Mouse (Mus musculus) neural tube, embryonic 11.5 days (tissue): ENCODE results near the gene Efs. TPM values are rescaled to one million over a fixed set of nuclear protein-coding genes. Genes with fewer than 3 reads are reported as not detected.

Source experiments
- ATAC-seq: fragments of 200-750 bp; cut with Nextera tagmentation; 2 replicates; pipeline ENCODE4 v1.8.0; 2017; ENCODE audit warnings: moderate number of reproducible peaks, mild to moderate bottlenecking, moderate TSS enrichment, moderate library complexity; ENCODE audit not compliant: insufficient read depth, low FRiP score, low TSS enrichment
- DNase-seq: peaks from one replicate; pipeline ENCODE4 v3.0.0-alpha.2; 2015; ENCODE audit warnings: low spot score
- H3K27ac ChIP-seq: fragments of 300-500 bp; sonication (generic); 2 replicates; pipeline ENCODE4 v1.5.1; 2014; ENCODE audit warnings: low read depth, mild to moderate bottlenecking, low read length
- H3K27me3 ChIP-seq: fragments of 300-500 bp; sonication (generic); 2 replicates; pipeline ENCODE4 v1.6.1; 2014; ENCODE audit warnings: mild to moderate bottlenecking, low read length, mixed read lengths; ENCODE audit not compliant: control insufficient read depth, insufficient read depth
- H3K36me3 ChIP-seq: fragments of 300-500 bp; sonication (generic); 2 replicates; pipeline ENCODE4 v1.6.1; 2014; ENCODE audit warnings: mild to moderate bottlenecking, low read length, moderate library complexity, mixed read lengths; ENCODE audit not compliant: control insufficient read depth, insufficient read depth
- H3K4me1 ChIP-seq: fragments of 300-500 bp; sonication (generic); 2 replicates; pipeline ENCODE4 v1.6.1; 2014; ENCODE audit warnings: low read length, mixed read lengths; ENCODE audit not compliant: control insufficient read depth, insufficient read depth
- H3K4me2 ChIP-seq: fragments of 300-500 bp; sonication (generic); 2 replicates; pipeline ENCODE4 v1.6.1; 2014; ENCODE audit warnings: low read depth, mild to moderate bottlenecking, moderate library complexity
- H3K4me3 ChIP-seq: fragments of 300-500 bp; sonication (generic); 2 replicates; pipeline ENCODE4 v1.5.1; 2014; ENCODE audit warnings: low read depth, low read length
- H3K9ac ChIP-seq: fragments of 300-500 bp; sonication (generic); 2 replicates; pipeline ENCODE4 v1.6.1; 2014; ENCODE audit warnings: mild to moderate bottlenecking, low read length
- H3K9me3 ChIP-seq: fragments of 300-500 bp; sonication (generic); 2 replicates; pipeline ENCODE4 v1.6.1; 2016; ENCODE audit warnings: low read length; ENCODE audit not compliant: control insufficient read depth
- WGBS: fragments of 180-500 bp; shearing (Covaris S2); extraction: QIAGEN DNeasy Blood & Tissue Kit; methylation state at CpG from one replicate; pipeline ENCODE4 v1.1.7; 2014; 5-methylcytosine and 5-hydroxymethylcytosine counted together
- microRNA counts: library from miRNA; unstranded; fragments of <30 nt; microRNA quantifications from one replicate; lab custom pipeline; 2015
- microRNA-seq: library from miRNA; unstranded; fragments of <30 nt; microRNA quantifications from one replicate; pipeline ENCODE4, GENCODE M21; 2016
- polyA plus RNA-seq: library from polyadenylated mRNA; unstranded; fragments of >200 nt; fragmentation: Nextera tagmentation; extraction: Ambion mirVana; gene quantifications from 2 replicates; pipeline ENCODE4 v1.2.1, GENCODE M21; 2014

The Efs gene
- polyA plus RNA-seq, 1 experiment from 2014 or later, result 29.1 TPM

DNA sequence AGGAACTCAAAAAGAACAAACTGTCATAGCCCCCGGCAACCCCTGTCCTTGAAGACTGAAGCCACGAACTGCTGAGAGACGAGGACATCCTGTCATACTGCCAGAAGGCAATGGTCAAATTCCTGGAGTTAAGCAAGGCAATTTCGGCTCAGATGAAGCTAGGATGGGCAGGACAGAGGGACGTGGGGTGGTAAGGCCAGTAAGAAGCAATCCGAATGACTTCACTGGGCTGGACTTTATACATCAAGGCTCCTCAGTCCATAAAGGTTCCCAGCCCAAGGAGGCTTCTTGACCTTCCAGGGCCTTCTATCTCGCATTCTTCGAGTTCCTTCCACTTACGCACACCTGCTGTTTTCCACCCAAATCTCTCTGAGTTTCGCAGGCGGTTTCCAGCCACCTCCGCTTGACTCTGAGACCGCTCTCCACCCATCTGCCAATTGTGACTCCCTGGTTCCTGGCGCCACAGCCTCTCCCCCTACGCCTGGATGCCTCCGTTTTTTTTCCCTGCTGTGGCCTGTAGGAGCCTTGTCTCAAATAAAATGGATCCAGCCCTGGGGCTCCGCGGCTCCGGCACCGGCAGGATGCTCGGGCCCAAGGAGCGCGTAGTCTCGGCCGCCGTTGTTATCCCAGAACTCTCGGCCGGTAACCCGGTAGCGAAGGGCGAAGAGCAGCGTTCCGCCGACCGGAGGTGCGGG lies 49.9 kb downstream of the Efs start:
- 0 out of 2 replicates have a peak, but pooled peaks cover 6% of the 10 kb centered on the region for H3K4me1 ChIP-seq
- ATAC-seq, result peak; percentile 61
- peak overlapping the region; percentile 67 for H3K27ac ChIP-seq
- 3% methylated on average over 36 of the region's 36 CpGs for WGBS
- H3K9ac ChIP-seq, result peak overlapping the region; percentile 61
- peak overlapping the region; percentile 67 for H3K4me3 ChIP-seq
- peak overlapping the region; percentile 99 for H3K4me2 ChIP-seq
- no peak for DNase-seq
- H3K9me3 ChIP-seq, result no peaks in the 10 kb centered on the region
- H3K36me3 ChIP-seq, result no peaks in the 10 kb centered on the region
- H3K27me3 ChIP-seq, result no peaks in the 10 kb centered on the region

DNA sequence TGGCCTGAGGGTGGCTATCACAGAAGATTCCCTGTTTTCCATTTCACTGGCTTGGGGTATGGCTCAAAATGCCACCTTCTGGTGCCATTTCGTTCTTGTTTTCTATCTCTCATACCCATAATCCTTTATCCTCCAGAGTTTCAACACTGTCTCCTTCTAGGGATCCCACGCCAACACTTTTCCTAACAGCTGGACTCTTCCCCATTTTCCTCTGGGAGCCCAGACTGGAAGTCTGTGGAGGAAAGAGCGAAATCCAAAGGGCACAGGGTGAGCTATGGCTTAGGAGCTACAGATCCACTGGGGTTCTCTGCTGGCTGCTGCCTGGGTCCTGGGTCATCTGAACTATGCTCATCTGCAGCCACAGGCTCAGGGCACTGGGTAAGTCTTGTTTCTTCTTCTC lies 51.8 kb downstream of the Efs start:
- no peaks in the 10 kb centered on the region for H3K36me3 ChIP-seq
- no peaks in the 10 kb centered on the region for H3K9me3 ChIP-seq
- no peak overlapping the region for H3K27ac ChIP-seq
- 91% methylated on average over 3 of the region's 3 CpGs for WGBS
- no peak overlapping the region for H3K9ac ChIP-seq
- ATAC-seq (no peak), DNase-seq (no peak)
- H3K4me1 ChIP-seq, result 0 out of 2 replicates have a peak, but pooled peaks cover 6% of the 10 kb centered on the region
- no peaks in the 10 kb centered on the region for H3K27me3 ChIP-seq
- no peak overlapping the region for H3K4me2 ChIP-seq
- no peak overlapping the region for H3K4me3 ChIP-seq

DNA sequence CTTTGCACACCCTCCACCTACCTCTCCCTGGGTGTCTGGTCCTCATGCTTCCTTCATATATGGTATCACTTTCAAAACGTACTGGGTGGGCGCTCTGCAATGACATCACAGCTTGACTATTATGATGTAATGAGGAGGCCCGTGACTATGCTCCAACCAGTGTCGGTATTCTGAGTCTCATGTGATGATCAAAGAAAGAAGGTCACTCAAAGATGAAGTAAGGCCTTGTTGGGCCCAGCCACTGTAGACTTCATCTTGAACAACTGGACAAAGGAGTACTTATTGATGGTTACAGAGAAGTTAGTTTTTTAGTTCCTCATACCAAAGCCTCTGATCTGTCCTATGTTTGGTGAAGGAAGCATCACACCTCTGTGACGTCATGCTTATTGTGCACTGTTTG lies 55.1 kb downstream of the Efs start, which contains the start of gene Homez:
Gene Homez, minus strand, starts transcription at position 101 of the 400 bp plus-strand sequence.
- Histone ChIP-seq H3K36me3 (no peaks in the 10 kb centered on the region), H3K9me3 (no peaks in the 10 kb centered on the region), H3K4me1 (no peaks in the 10 kb centered on the region), H3K9ac (no peak within 1 kb of the TSS), H3K4me3 (no peak within 1 kb of the TSS), H3K27ac (no peak within 1 kb of the TSS), H3K4me2 (no peak within 1 kb of the TSS), H3K27me3 (no peaks in the 10 kb centered on the region)
- ATAC-seq (no peak), DNase-seq (no peak)
- WGBS, result 87% methylated on average over 5 of the region's 5 CpGs

DNA sequence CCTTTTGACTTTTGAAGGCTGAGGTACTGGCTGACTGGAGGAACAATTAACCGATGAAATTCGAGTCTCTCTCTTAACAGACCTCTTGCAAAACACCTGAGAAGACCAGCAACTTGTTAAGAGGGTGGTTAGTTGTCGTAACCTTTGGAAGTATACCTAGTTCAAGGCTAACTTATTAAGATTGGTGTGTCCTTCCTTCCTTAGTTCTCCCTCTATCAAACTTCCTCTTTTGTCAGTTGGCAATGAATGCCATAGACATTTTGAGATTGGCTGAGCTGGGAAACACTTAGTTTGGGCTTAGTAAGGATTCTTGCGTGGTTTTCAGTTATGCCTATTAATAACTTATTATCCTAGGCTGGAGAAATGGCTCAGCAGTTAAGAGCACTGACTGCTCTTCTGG lies 57.9 kb downstream of the Efs start:
- no peaks in the 10 kb centered on the region for H3K27me3 ChIP-seq
- H3K4me2 ChIP-seq, result no peak overlapping the region
- H3K4me1 ChIP-seq, result 0 out of 2 replicates have a peak, but pooled peaks cover 3% of the 10 kb centered on the region
- WGBS, result 85% methylated on average over 4 of the region's 4 CpGs
- no peak for ATAC-seq
- no peak overlapping the region for H3K27ac ChIP-seq
- no peak overlapping the region for H3K4me3 ChIP-seq
- H3K9ac ChIP-seq, result no peak overlapping the region
- no peak for DNase-seq
- H3K9me3 ChIP-seq, result no peaks in the 10 kb centered on the region
- no peaks in the 10 kb centered on the region for H3K36me3 ChIP-seq

DNA sequence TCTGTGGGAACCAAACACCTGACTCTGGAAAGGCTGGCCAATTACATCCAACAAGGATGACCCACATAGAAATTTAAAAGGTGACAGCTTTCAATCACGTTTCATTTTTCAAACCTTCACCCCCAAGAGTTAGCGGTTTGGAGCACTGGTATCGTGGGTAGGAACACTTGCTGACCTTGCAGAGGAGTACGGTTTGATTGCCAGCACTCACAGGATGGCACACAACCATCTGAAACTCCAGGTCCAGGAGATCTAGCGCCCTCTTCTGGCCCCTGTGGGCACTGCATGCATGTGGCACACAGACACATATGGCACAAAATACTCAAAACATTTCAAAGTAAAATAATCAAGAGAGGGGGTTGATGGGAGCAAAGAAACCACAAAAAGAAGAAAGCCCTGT lies 59.0 kb downstream of the Efs start:
- Histone ChIP-seq H3K27ac (no peak overlapping the region), H3K9me3 (no peaks in the 10 kb centered on the region), H3K4me2 (no peak overlapping the region), H3K4me3 (no peak overlapping the region), H3K9ac (no peak overlapping the region), H3K27me3 (no peaks in the 10 kb centered on the region), H3K4me1 (0 out of 2 replicates have a peak, but pooled peaks cover 3% of the 10 kb centered on the region), H3K36me3 (no peaks in the 10 kb centered on the region)
- ATAC-seq, result no peak
- peak; percentile 28 for DNase-seq
- WGBS, result 61% methylated on average over 5 of the region's 5 CpGs

MicroRNA genes within 50 kb of the gene (microRNA counts, 519-probe panel; counts per million panel counts)
- microRNA mmu-miR-208a (lab: Ali Mortazavi, UCI) (171 counts per million, percentile 57 among the panel's probes with 10 or more counts), microRNA mmu-miR-208b (lab: Ali Mortazavi, UCI) (171 counts per million, percentile 57 among the panel's probes with 10 or more counts)

Small RNA genes within 50 kb of the gene (microRNA-seq; reads per million reads assigned to microRNA genes)
- gene Mir208a, result 9.4 reads per million, percentile 21 among the genes with 10 or more reads in this experiment
- gene Mir208b, result 144 reads per million, percentile 55 among the genes with 10 or more reads in this experiment

Other genes starting within 250 kb of the Efs start
- 94.3 and 103 TPM in 2 replicates for gene 1700123O20Rik, start 239.9 kb downstream of the Efs start, polyA plus RNA-seq
- gene Acin1, start 239.2 kb downstream of the Efs start, polyA plus RNA-seq, result 118 and 122 TPM in 2 replicates
- 0.16 and 0.30 TPM in 2 replicates for gene Gm29776, start 227.3 kb downstream of the Efs start, polyA plus RNA-seq
- gene Cebpe, start 214.0 kb downstream of the Efs start, polyA plus RNA-seq, result 0.26 TPM in 1 of 2 replicates, not detected in the other
- 3.2 and 3.4 TPM in 2 replicates for gene Slc7a8, start 144.2 kb downstream of the Efs start, polyA plus RNA-seq
- gene Rnf212b, start 112.0 kb downstream of the Efs start, polyA plus RNA-seq, result not detected in 2 replicates
- gene Homez, start 55.2 kb downstream of the Efs start, polyA plus RNA-seq, result 19.3 and 21.9 TPM in 2 replicates
- 1.3 and 1.5 TPM in 2 replicates for gene Ppp1r3e, start 48.6 kb downstream of the Efs start, polyA plus RNA-seq
- gene Bcl2l2, start 42.7 kb downstream of the Efs start, polyA plus RNA-seq, result 2.9 and 3.7 TPM in 2 replicates
- 0.20 TPM in 1 of 2 replicates, not detected in the other for gene Gm20521, start 42.7 kb downstream of the Efs start, polyA plus RNA-seq
- 171 and 179 TPM in 2 replicates for gene Pabpn1, start 33.6 kb downstream of the Efs start, polyA plus RNA-seq
- gene Slc22a17, start 13.0 kb downstream of the Efs start, polyA plus RNA-seq, result 45.8 and 47.2 TPM in 2 replicates
- gene Il25, start 6.6 kb upstream of the Efs start, polyA plus RNA-seq, result not detected in 2 replicates
- gene Cmtm5, start 10.1 kb upstream of the Efs start, polyA plus RNA-seq, result 3.3 and 4.5 TPM in 2 replicates
- 3.2 and 4.7 TPM in 2 replicates for gene Myh6, start 40.8 kb upstream of the Efs start, polyA plus RNA-seq
- not detected in 2 replicates for gene Gm17428, start 50.8 kb upstream of the Efs start, polyA plus RNA-seq
- 15.1 and 15.6 TPM in 2 replicates for gene Myh7, start 68.5 kb upstream of the Efs start, polyA plus RNA-seq
- 83.9 and 92.4 TPM in 2 replicates for gene Ngdn, start 89.3 kb upstream of the Efs start, polyA plus RNA-seq
- 16.6 and 17.6 TPM in 2 replicates for gene Zfhx2, start 166.2 kb upstream of the Efs start, polyA plus RNA-seq
- gene Thtpa, start 168.7 kb upstream of the Efs start, polyA plus RNA-seq, result 22.4 and 23.7 TPM in 2 replicates
- gene Ap1g2, start 180.5 kb upstream of the Efs start, polyA plus RNA-seq, result 6.8 and 7.3 TPM in 2 replicates
- 3.8 and 4.4 TPM in 2 replicates for gene Jph4, start 190.8 kb upstream of the Efs start, polyA plus RNA-seq